17 mouse cellular contexts compared by ENCODE assay signal in genomic region chr14:24807061-24807460, GRCm38 (mm10).
DNase-seq lines count a peak whose midpoint lies in the region; ATAC-seq and TF ChIP-seq lines count a peak whose summit lies in the region.
"Had no signal": no experiment of that assay in that cellular context is flagged by ENCODE, and none has a peak within 500 bp of the region (broad histone marks: within the 10 kb centered on the region; RNA-seq: fewer than 3 reads in every experiment).

No protein-coding gene starts in this region.

- H3K79me2 ChIP-seq in liver, adult 2 months (ENCODE audit: control insufficient read depth, insufficient read depth, low read length), result no peaks in the 10 kb centered on the region

- no peak overlapping the region for H3K9ac ChIP-seq in liver, adult 2 months (ENCODE audit: low read depth, low read length)
- H3K9ac ChIP-seq in liver, embryonic 11.5 days (ENCODE audit: low read depth, low read length), result no peak overlapping the region
- H3K9ac ChIP-seq: liver, embryonic 15.5 days; midbrain, embryonic 13.5 days; neural tube, embryonic 13.5 days had no signal

- no peak overlapping the region for H3K4me2 ChIP-seq in liver, embryonic 11.5 days
- H3K4me2 ChIP-seq: liver, embryonic 15.5 days; midbrain, embryonic 13.5 days; neural tube, embryonic 13.5 days had no signal

- DNase-seq in heart, adult 11 months, result peak; percentile 92
- no peak for DNase-seq in heart, adult 8-10 months (ENCODE audit: low spot score)
- DNase-seq in liver, adult 2 months (ENCODE audit: extremely low read depth, low read depth, low spot score), result peak; percentile 5
- DNase-seq in liver, embryonic 11.5 days (ENCODE audit: low spot score), result no peak
- peak; percentile 89 for DNase-seq in embryo, embryonic 10 days (ENCODE audit: low spot score)
- peak; percentile 77 for DNase-seq in mesoderm, embryonic 11.5 days (ENCODE audit: low read depth, low spot score)
- no peak for DNase-seq in gastrocnemius, postnatal 36 days
- no peak for DNase-seq in right cerebral cortex, postnatal 25 days
- DNase-seq: B cell, adult 2 months; cerebellum, adult 11-12 months; gastrocnemius, postnatal 10 days; heart, postnatal 10 days; retina, postnatal 1 day had no signal

- WGBS in liver, adult 2 months, result 17% methylated on average over 7 of the region's 7 CpGs
- WGBS in liver, embryonic 11.5 days, result 28% methylated on average over 7 of the region's 7 CpGs

- intact Hi-C loops in gastrocnemius, postnatal 36 days (cut with DNase I), result no loop called here

- TF ChIP-seq POLR2A in liver, adult 2 months (IDR thresholded peaks at IDR 0.05; ENCODE audit: extremely low read depth, insufficient read depth, low read length), result no peak

- no peaks in the 10 kb centered on the region for H3K4me1 ChIP-seq in liver, adult 2 months (ENCODE audit: control insufficient read depth, insufficient read depth, low read length)
- H3K4me1 ChIP-seq in liver, embryonic 11.5 days (replicated peaks; ENCODE audit: control insufficient read depth, insufficient read depth, low read length), result 0 out of 2 replicates have a peak, but pooled peaks cover 2% of the 10 kb centered on the region
- H3K4me1 ChIP-seq: liver, embryonic 15.5 days had no signal

- H3K36me3 ChIP-seq in liver, adult 2 months (ENCODE audit: control insufficient read depth, insufficient read depth, low read length), result no peaks in the 10 kb centered on the region
- H3K36me3 ChIP-seq in liver, embryonic 11.5 days (ENCODE audit: control insufficient read depth, insufficient read depth, low read length), result no peaks in the 10 kb centered on the region
- H3K36me3 ChIP-seq: liver, embryonic 15.5 days; midbrain, embryonic 13.5 days; neural tube, embryonic 13.5 days had no signal

- ATAC-seq in liver, embryonic 11.5 days (replicated peaks; ENCODE audit: low FRiP score), result no peak
- ATAC-seq: forebrain, embryonic 14.5 days; midbrain, embryonic 13.5 days had no signal

- no peak for TF ChIP-seq CTCF in liver, adult 2 months (IDR thresholded peaks at IDR 0.05; ENCODE audit: low read depth, low read length)

- no peaks in the 10 kb centered on the region for H3K9me3 ChIP-seq in liver, embryonic 11.5 days (ENCODE audit: control insufficient read depth, low read length)
- H3K9me3 ChIP-seq: liver, embryonic 15.5 days; midbrain, embryonic 13.5 days; neural tube, embryonic 13.5 days had no signal

- no peak overlapping the region for H3K4me3 ChIP-seq in liver, adult 2 months (ENCODE audit: insufficient read depth, low read depth, low read length)
- no peak overlapping the region for H3K4me3 ChIP-seq in liver, embryonic 11.5 days (ENCODE audit: low read depth, low read length)
- H3K4me3 ChIP-seq: liver, embryonic 15.5 days; midbrain, embryonic 13.5 days; neural tube, embryonic 13.5 days had no signal

- H3K27me3 ChIP-seq in liver, adult 2 months (ENCODE audit: control insufficient read depth, insufficient read depth, low read length), result no peaks in the 10 kb centered on the region
- no peaks in the 10 kb centered on the region for H3K27me3 ChIP-seq in liver, embryonic 11.5 days (replicated peaks; ENCODE audit: control insufficient read depth, insufficient read depth, low read length)
- H3K27me3 ChIP-seq: liver, embryonic 15.5 days; midbrain, embryonic 13.5 days; neural tube, embryonic 13.5 days had no signal

- H3K27ac ChIP-seq in liver, adult 2 months (replicated peaks; ENCODE audit: insufficient read depth, low read depth, low read length), result no peak overlapping the region
- no peak overlapping the region for H3K27ac ChIP-seq in liver, embryonic 11.5 days (ENCODE audit: low read depth, low read length)
- H3K27ac ChIP-seq: liver, embryonic 15.5 days; midbrain, embryonic 13.5 days; neural tube, embryonic 13.5 days had no signal

Comparison
In these comparisons a context has a peak if more than half of its experiments do, and no peak if none do; other contexts are left out.
1. DNase-seq: peak in heart, adult 11 months (single experiment), liver, adult 2 months (single experiment), embryo, embryonic 10 days (single experiment) and mesoderm, embryonic 11.5 days (single experiment); none in heart, adult 8-10 months (single experiment), liver, embryonic 11.5 days (single experiment), gastrocnemius, postnatal 36 days (0 of 2) and right cerebral cortex, postnatal 25 days (single experiment).